Mouse (Mus musculus) liver, adult 2 months (tissue): Measurements from ENCODE around the gene Gm38392. TPM values are rescaled to one million over a fixed set of nuclear protein-coding genes. Genes with fewer than 3 reads are reported as not detected.

Experiments
- DNase-seq: peaks from one replicate; pipeline ENCODE4 v3.0.0-alpha.2; 2011; ENCODE audit warnings: low read depth, low spot score; ENCODE audit errors: extremely low read depth
- H3K27ac ChIP-seq: fragments of 200-500 bp; replicated peaks from 2 replicates; pipeline ENCODE4 v1.5.1; 2012; ENCODE audit warnings: low read depth, mild to moderate bottlenecking, control low read depth, inconsistent platforms, low read length; ENCODE audit not compliant: insufficient read depth
- H3K27me3 ChIP-seq: fragments of 200-500 bp; 2 replicates; pipeline ENCODE4 v1.6.1; 2012; ENCODE audit warnings: mild to moderate bottlenecking, moderate library complexity, low read length, inconsistent platforms; ENCODE audit not compliant: control insufficient read depth, insufficient read depth
- H3K36me3 ChIP-seq: fragments of 200-500 bp; 2 replicates; pipeline ENCODE4 v1.6.1; 2012; ENCODE audit warnings: low read length, inconsistent platforms; ENCODE audit not compliant: control insufficient read depth, insufficient read depth
- H3K4me1 ChIP-seq: fragments of 200-500 bp; 2 replicates; pipeline ENCODE4 v1.6.1; 2011; ENCODE audit warnings: low read length; ENCODE audit not compliant: control insufficient read depth, insufficient read depth
- H3K4me3 ChIP-seq: fragments of 200-500 bp; 2 replicates; pipeline ENCODE4 v1.5.1; 2011; ENCODE audit warnings: low read depth, mild to moderate bottlenecking, control low read depth, low read length, moderate library complexity; ENCODE audit not compliant: insufficient read depth
- H3K79me2 ChIP-seq: fragments of 200-500 bp; 2 replicates; pipeline ENCODE4 v1.6.1; 2012; ENCODE audit warnings: inconsistent platforms, mild to moderate bottlenecking, low read length, moderate library complexity; ENCODE audit not compliant: control insufficient read depth, insufficient read depth
- H3K9ac ChIP-seq: fragments of 200-500 bp; 2 replicates; pipeline ENCODE4 v1.6.1; 2012; ENCODE audit warnings: low read depth, mild to moderate bottlenecking, control low read depth, inconsistent platforms, low read length
- CTCF ChIP-seq: fragments of 200-500 bp; IDR thresholded peaks from 2 replicates; pipeline ENCODE4 v1.5.1; 2011; ENCODE audit warnings: low read depth, low read length, control low read depth
- POLR2A ChIP-seq: fragments of 200-500 bp; IDR thresholded peaks from 2 replicates; pipeline ENCODE4 v1.6.1; 2011; ENCODE audit warnings: low read length, control low read depth; ENCODE audit not compliant: insufficient read depth; ENCODE audit errors: extremely low read depth
- WGBS: fragments of 180-500 bp; shearing (Covaris S2); methylation state at CpG from one replicate; pipeline ENCODE4 v1.1.7; 2018; 5-methylcytosine and 5-hydroxymethylcytosine counted together
- polyA plus RNA-seq: library from polyadenylated mRNA; depleted of rRNA; stranded (reverse); fragments of >200 nt; gene quantifications from 2 replicates; pipeline ENCODE4 v1.2.3, GENCODE M21; 2012; rRNA removed
- total RNA-seq: library from RNA; depleted of rRNA; stranded (reverse); fragments of >200 nt; gene quantifications from 2 replicates; pipeline ENCODE4 v1.2.3, GENCODE M21; 2014; rRNA removed

The Gm38392 gene
- total and polyA plus RNA-seq, 2 experiments, result not detected

GRCm38 (mm10) chr3:88199541-88200110 is 87.4 kb downstream of the Gm38392 start:
- Histone ChIP-seq H3K27me3 (peaks cover 37% of the 10 kb centered on the region), H3K79me2 (no peaks in the 10 kb centered on the region), H3K27ac (no peak overlapping the region), H3K36me3 (no peaks in the 10 kb centered on the region), H3K4me3 (no peak overlapping the region), H3K9ac (no peak overlapping the region), H3K4me1 (no peaks in the 10 kb centered on the region)
- no peak for TF ChIP-seq POLR2A
- no peak for DNase-seq
- 45% methylated on average over 2 of the region's 2 CpGs for WGBS

- Histone ChIP-seq H3K79me2 (no peaks in the 10 kb centered on the region), H3K4me1 (no peaks in the 10 kb centered on the region), H3K4me3 (no peak overlapping the region), H3K36me3 (no peaks in the 10 kb centered on the region), H3K9ac (no peak overlapping the region), H3K27me3 (peaks cover 32% of the 10 kb centered on the region), H3K27ac (no peak overlapping the region)
- no peak for TF ChIP-seq POLR2A
- WGBS, result 14% methylated on average over 9 of the region's 9 CpGs
- no peak for DNase-seq
Measured at GRCm38 (mm10) chr3:88198505-88199020, 88.4 kb downstream of the Gm38392 start.

GRCm38 (mm10) chr3:88197741-88198504 is 89.1 kb downstream of the Gm38392 start:
- 30% methylated on average over 10 of the region's 10 CpGs for WGBS
- H3K27ac ChIP-seq, result no peak overlapping the region
- TF ChIP-seq CTCF (no peak), POLR2A (no peak)

More at GRCm38 (mm10) chr3:88197741-88198504, 89.1 kb downstream of the Gm38392 start:
- peaks cover 29% of the 10 kb centered on the region for H3K27me3 ChIP-seq
- H3K4me3 ChIP-seq, result no peak overlapping the region
- H3K79me2 ChIP-seq, result no peaks in the 10 kb centered on the region
- H3K36me3 ChIP-seq, result no peaks in the 10 kb centered on the region
- no peak for DNase-seq
- no peaks in the 10 kb centered on the region for H3K4me1 ChIP-seq
- no peak overlapping the region for H3K9ac ChIP-seq

Other genes with a start within 250 kb of the Gm38392 start
- gene Gpatch4, start 244.1 kb downstream of the Gm38392 start, total RNA-seq, result 4.2 and 5.7 TPM in 2 replicates
- gene Gpatch4, start 244.1 kb downstream of the Gm38392 start, polyA plus RNA-seq, result 4.1 and 4.3 TPM in 2 replicates
- 99.6 and 105 TPM in 2 replicates for gene Naxe, start 228.7 kb downstream of the Gm38392 start, total RNA-seq
- 84.1 and 94.0 TPM in 2 replicates for gene Naxe, start 228.7 kb downstream of the Gm38392 start, polyA plus RNA-seq
- not detected in 2 replicates for gene Ttc24, start 208.9 kb downstream of the Gm38392 start, total RNA-seq
- gene Ttc24, start 208.9 kb downstream of the Gm38392 start, polyA plus RNA-seq, result not detected in 2 replicates
- gene Iqgap3, start 205.2 kb downstream of the Gm38392 start, total RNA-seq, result 0.18 and 0.40 TPM in 2 replicates
- gene Iqgap3, start 205.2 kb downstream of the Gm38392 start, polyA plus RNA-seq, result 0.16 and 0.27 TPM in 2 replicates
- 3.7 and 6.2 TPM in 2 replicates for gene Mef2d, start 144.8 kb downstream of the Gm38392 start, total RNA-seq
- gene Mef2d, start 144.8 kb downstream of the Gm38392 start, polyA plus RNA-seq, result 17.7 and 22.2 TPM in 2 replicates
- gene Rhbg, start 32.5 kb downstream of the Gm38392 start, total RNA-seq, result 11.9 and 24.6 TPM in 2 replicates
- gene Rhbg, start 32.5 kb downstream of the Gm38392 start, polyA plus RNA-seq, result 30.5 and 50.3 TPM in 2 replicates
- gene Tsacc, start 9.8 kb upstream of the Gm38392 start, total RNA-seq, result 4.3 and 6.0 TPM in 2 replicates
- 3.4 and 3.6 TPM in 2 replicates for gene Tsacc, start 9.8 kb upstream of the Gm38392 start, polyA plus RNA-seq
- 104 and 130 TPM in 2 replicates for gene Cct3, start 9.9 kb upstream of the Gm38392 start, total RNA-seq
- 78.2 and 79.7 TPM in 2 replicates for gene Cct3, start 9.9 kb upstream of the Gm38392 start, polyA plus RNA-seq
- 17.8 and 26.6 TPM in 2 replicates for gene Glmp, start 37.8 kb upstream of the Gm38392 start, total RNA-seq
- gene Glmp, start 37.8 kb upstream of the Gm38392 start, polyA plus RNA-seq, result 136 and 154 TPM in 2 replicates
- 1.1 and 1.7 TPM in 2 replicates for gene Tmem79, start 48.9 kb upstream of the Gm38392 start, total RNA-seq
- gene Tmem79, start 48.9 kb upstream of the Gm38392 start, polyA plus RNA-seq, result 2.5 and 2.9 TPM in 2 replicates
- 14.1 and 16.6 TPM in 2 replicates for gene Smg5, start 49.0 kb upstream of the Gm38392 start, total RNA-seq
- 22.6 and 36.6 TPM in 2 replicates for gene Smg5, start 49.0 kb upstream of the Gm38392 start, polyA plus RNA-seq
- not detected in 2 replicates for gene Paqr6, start 77.4 kb upstream of the Gm38392 start, total RNA-seq
- gene Paqr6, start 77.4 kb upstream of the Gm38392 start, polyA plus RNA-seq, result 0.56 and 0.66 TPM in 2 replicates
- gene Bglap3, start 85.5 kb upstream of the Gm38392 start, total RNA-seq, result 0.34 and 0.74 TPM in 2 replicates
- 0.11 and 2.0 TPM in 2 replicates for gene Bglap3, start 85.5 kb upstream of the Gm38392 start, polyA plus RNA-seq
- not detected in 2 replicates for gene Bglap2, start 91.5 kb upstream of the Gm38392 start, total RNA-seq
- gene Bglap2, start 91.5 kb upstream of the Gm38392 start, polyA plus RNA-seq, result not detected in 2 replicates
- gene Bglap, start 97.3 kb upstream of the Gm38392 start, total RNA-seq, result not detected in 2 replicates
- gene Bglap, start 97.3 kb upstream of the Gm38392 start, polyA plus RNA-seq, result not detected in 2 replicates
- gene Pmf1, start 123.1 kb upstream of the Gm38392 start, total RNA-seq, result 12.9 and 16.5 TPM in 2 replicates
- gene Pmf1, start 123.1 kb upstream of the Gm38392 start, polyA plus RNA-seq, result 59.0 and 68.1 TPM in 2 replicates
- 26.1 and 28.1 TPM in 2 replicates for gene Slc25a44, start 137.9 kb upstream of the Gm38392 start, total RNA-seq
- gene Slc25a44, start 137.9 kb upstream of the Gm38392 start, polyA plus RNA-seq, result 57.0 and 60.9 TPM in 2 replicates
- gene Sema4a, start 174.0 kb upstream of the Gm38392 start, total RNA-seq, result 23.4 and 37.9 TPM in 2 replicates
- gene Sema4a, start 174.0 kb upstream of the Gm38392 start, polyA plus RNA-seq, result 109 and 117 TPM in 2 replicates
- 28.2 and 38.5 TPM in 2 replicates for gene Lmna, start 222.7 kb upstream of the Gm38392 start, total RNA-seq
- 41.0 and 44.7 TPM in 2 replicates for gene Lmna, start 222.7 kb upstream of the Gm38392 start, polyA plus RNA-seq
- under 0.01 TPM in 2 replicates for gene Mex3a, start 245.2 kb upstream of the Gm38392 start, total RNA-seq
- gene Mex3a, start 245.2 kb upstream of the Gm38392 start, polyA plus RNA-seq, result 0.02 and 0.04 TPM in 2 replicates